Mouse (Mus musculus): ENCODE data around the gene Rsf1.

Rsf1 gene

DNA sequence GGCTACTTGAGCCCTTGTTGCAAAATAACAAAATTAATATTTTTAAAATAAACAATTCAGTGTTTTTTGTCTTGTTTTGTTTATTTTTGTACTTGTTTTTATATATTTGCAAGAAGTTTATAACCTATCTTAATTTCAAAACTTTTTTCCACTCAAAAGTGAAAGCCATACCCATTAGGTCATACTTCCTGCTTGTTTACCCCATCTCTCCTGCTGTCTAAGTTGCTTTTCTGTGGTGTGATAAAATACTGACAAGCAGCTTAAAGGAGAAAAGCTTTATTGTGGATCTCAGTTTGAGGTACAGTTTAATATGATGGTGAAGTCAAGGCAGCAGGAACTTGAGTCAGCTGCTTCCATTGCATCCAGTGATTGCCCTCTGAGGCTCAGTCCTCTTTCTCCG, 53.2 kb downstream of the Rsf1 start:
- no peak for DNase-seq

DNA sequence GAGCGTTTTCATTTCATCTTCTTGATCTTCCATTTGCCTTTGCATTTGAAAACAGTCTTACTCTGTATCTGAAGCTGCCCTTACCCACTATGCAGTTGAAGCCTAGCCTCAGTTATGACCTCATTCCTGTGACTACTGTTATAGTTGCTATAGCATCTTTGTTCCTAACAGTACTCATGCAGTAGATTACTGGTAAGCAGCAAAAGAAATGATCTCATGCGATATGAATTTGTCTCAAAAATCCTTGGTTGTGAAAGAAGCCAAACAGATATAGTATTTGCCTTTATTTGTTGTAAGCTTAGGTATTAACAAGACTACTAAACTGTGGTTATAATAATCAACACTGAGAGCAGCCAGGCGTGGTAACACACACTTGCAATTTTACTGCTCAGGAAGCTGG, 65.4 kb downstream of the Rsf1 start:
- no peak for DNase-seq

GRCm38 (mm10) chr7:97647656-97648055, 68.0 kb downstream of the Rsf1 start:
- no peak for DNase-seq

- no peak for DNase-seq
These were observed 71.0 kb downstream of the Rsf1 start for GRCm38 (mm10) chr7:97650729-97651128.

DNA sequence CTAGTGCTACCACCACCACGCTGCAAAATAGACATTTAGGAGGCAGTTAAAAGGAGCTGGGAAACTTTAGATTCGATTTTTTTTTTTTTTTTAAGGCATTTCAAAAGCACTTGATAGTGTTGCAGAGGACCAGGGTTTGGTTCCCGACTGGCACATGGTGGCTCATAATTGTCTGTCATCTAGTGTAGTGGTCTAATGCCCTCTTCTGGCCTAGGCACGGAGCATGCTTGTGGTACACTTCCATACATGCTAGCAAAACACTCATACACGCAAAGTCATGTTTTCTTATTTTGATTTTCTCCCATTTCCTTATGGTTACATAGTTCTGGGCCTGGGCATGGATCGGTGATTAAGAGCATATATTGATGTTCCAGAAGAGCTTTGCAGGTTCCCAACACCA, 76.5 kb downstream of the Rsf1 start:
- no peak for DNase-seq

- no peak for DNase-seq
These were observed 81.9 kb downstream of the Rsf1 start for GRCm38 (mm10) chr7:97661634-97662033.

DNA sequence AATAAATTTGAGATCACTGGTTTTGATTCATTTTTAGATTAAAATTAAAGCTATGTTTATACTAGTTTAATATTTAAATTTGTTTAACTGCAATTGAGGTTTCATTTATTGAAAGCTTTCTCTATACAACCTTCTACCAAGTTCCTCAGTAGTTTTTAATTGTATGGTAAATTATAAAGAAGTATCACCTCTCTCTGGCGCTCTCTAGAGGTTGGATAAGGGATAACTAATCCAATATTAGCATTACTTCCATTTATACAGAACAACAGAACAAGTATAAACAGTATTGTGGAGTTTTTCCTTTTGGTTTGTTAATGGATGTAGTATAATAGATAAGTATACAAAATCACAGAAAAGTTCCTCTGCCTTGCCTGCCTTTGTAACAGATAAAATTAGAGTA, 99.5 kb downstream of the Rsf1 start:
- no peak for DNase-seq

DNA sequence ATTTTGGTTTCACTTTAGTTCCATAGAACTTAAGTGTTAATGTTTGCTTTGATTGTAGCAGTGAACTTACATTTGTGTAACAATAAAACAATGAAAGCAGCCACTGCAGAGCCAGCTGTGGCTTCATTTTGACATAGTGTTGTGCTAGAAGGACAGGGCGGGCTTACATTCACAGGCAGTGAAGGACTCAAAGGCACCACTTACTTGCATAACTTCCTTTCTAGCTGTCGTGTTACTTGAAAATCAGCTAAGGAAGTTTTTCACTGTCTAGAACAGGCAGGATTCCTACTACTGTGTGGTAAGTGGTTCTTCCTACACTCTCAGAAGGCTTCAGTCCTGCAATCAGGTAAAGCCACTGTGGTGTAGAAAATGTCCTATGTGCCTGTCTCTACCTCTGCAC, 108.1 kb downstream of the Rsf1 start:
- no peak for DNase-seq

DNA sequence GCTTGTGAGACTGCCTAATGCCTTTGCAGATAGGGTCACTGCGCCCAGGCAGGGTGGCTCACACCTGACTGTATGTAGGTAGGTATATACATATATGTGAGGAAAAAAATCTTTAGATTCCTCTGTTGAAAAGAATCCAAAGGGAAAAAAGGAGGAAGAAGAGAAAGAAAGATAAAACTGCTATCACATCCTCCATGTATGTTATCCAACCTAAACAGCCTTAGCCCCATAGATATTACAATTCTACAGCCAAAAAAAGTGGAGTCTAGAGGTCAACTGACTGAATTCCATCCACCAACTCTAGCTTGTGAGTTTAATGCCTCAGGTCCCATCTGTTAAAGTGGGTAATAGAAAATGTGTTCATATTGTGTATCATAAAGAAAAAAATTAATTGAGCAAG, 115.8 kb downstream of the Rsf1 start:
- no peak for DNase-seq

DNA sequence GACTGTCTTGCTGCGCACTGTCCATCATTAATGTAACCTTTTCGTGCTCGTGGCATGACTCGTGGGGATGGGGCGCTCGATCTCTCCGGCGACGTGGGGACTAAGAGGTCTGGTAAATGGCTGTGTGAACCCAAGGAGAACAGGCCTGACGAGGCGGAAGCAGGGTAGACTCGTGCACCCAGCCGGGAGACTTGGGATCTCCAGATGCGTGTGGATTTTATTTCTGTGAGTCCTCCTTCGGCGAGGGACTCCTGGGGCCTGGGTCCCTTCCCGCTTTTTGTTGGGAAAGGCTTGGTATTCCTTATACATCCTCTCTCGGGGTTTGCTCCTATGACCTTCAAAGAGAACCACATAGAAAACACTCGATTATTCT, 116.4 kb downstream of the Rsf1 start:
- DNase-seq = peak in 1 of 2 experiments; percentile 60

DNA sequence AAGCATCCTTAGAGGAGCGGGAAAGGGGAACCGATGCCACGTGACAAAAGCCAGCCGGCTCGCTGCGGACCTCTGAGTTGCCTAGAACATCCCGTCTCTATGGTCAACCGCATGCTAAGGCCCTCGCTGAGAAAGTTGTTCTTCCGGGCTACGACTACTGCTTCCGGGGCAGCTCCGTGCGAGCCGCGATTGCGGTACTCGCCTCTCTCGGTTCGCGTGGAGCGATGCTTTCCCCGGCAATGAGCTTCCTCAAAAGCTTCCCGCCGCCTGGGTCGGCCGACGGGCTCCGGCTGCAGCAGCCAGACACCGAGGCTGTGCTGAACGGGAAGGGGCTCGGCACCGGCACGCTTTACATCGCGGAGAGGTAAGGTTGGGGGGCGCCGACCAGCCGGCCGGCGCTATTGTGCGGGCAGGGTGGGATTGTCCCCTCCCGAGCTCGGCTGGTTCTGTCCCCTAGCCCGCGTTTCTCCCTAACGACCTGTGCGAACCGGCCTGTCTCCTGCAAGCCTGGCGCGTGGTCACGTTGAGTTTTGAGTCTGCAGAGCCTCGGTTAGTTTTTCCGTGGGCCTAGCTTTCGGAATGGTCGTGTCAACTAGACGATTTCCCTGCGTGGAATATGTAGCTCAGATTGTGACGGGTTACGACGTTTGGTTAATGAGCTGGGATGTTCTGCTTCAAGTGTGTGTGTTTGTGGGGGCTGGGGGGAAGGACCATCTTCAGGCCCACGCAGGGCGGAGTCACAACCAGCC, 117.0 kb downstream of the Rsf1 start, which contains the start of gene Clns1a:
Gene Clns1a (plus strand): TSS at position 129 of the 749 bp plus-strand sequence.
- DNase-seq = peak; percentile 95 to 97

- no peak for DNase-seq
These were observed 120.5 kb downstream of the Rsf1 start for GRCm38 (mm10) chr7:97700173-97700572.

- DNase-seq = no peak
These were observed 121.4 kb downstream of the Rsf1 start for GRCm38 (mm10) chr7:97701106-97701505.

DNA sequence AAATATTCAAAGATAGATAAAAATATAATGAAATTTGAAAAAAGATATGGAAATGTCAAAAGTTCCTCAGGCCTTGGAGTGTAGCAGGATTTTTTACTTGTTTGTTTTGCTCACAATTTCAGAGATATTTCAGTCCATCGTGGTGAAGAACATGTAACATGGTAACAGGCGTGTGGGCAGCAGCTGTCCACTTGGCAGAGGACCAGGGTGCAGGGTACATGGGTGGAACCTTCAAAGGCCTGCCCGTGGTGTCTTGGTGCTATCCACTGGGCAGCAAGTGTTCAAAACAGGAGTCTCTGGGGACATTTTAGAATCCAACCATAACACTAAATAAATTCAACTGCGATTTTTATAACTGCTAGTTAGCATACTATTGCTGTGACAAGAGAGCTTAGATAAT, 127.4 kb downstream of the Rsf1 start:
- DNase-seq = peak; percentile 54 to 70

- DNase-seq = no peak
These were observed 128.1 kb downstream of the Rsf1 start for GRCm38 (mm10) chr7:97707809-97708208.

DNA sequence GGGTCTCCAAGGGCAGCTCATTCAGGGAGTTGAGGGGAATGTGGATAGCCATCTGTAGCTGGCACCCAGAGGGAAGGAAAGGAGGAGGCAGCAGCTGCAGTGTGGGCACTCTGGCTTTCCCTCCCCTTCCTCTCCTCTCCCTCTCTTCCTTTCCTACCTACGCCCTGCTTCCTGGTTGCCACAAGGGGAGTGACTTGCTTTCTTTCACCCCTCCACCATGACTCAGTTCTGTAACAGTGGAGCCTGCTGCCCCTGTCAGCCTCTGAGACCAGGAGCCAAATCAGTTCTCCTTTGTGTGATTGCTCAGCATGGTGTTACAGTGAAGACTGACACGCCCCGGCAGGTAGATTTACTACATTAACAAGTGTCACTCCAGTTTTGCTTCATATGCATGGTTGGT, 129.5 kb downstream of the Rsf1 start:
- no peak for DNase-seq

DNA sequence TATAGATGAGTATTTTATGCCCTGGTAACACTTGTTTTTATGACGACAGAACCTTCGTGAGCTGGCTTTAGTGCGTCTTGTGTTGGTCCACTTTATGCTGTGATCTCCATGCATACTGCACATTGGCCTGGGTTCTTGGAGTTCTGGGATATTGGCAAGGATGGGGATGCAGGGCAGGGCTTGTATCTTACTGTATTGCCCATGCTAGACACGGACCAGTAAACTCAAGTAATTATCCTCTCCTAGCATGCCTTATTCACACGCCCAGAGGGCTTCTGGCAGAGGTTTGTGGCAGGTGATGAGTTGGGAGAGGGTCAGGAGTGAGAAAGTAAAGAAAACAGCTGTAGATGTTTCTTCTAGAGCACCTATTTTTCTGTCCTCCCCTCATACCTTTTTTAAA, 135.0 kb downstream of the Rsf1 start:
- no peak for DNase-seq

- no peak for DNase-seq
These were observed 137.6 kb downstream of the Rsf1 start for GRCm38 (mm10) chr7:97717326-97717725.

DNA sequence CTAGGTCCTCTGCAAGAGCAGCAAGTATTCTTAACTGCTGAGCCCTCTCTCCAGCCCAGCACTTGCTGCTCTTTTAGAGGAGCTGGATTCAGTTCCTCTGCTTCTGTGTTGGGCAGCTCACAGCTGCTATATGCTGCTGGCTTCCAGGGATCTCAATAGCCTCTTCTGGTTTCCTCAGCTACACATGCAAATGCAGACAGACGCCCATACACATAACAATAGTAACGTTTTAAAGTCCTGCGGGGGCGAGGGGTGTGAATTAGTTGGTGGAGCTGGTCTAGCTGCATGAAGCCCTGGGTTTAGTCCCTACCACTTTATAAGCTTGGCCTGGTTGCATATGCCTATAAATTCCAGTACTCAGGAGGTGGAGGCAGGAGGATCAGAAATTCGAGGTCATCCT, 139.4 kb downstream of the Rsf1 start:
- no peak for DNase-seq

- DNase-seq = no peak
These were observed 140.4 kb downstream of the Rsf1 start for GRCm38 (mm10) chr7:97720109-97720508.

DNA sequence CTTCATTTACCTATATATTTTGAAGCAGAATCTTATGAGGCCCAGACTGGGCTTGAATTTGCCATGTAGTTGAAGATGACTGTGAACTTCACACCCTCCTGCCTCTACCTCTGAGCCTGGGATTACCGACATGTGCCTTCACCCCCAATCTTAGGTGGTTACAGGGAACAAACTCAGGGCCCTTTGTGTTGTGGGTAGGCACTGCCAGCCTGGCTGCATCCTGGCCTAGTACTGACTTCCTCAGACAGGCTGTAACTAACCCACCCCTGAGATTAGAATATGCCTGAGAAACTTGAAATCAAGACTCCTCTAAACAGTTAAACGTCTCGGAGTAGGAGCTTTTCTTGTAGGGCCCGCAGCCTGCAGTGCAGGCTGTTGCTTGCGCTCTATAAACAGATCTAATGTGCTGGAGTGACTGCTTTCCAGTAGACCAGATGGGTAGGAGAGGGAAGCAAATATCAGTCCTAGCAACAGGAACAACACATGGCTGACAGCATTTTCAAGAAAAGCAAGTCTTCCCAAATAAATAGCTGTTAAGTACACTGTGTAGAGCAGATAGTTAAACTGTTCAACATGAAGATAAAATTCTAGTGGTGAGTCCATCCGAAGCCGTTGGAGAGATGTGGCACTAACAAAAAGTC, 142.7 kb downstream of the Rsf1 start:
- no peak for DNase-seq

GRCm38 (mm10) chr7:97723646-97724538, 144.2 kb downstream of the Rsf1 start:
- DNase-seq = no peak

DNA sequence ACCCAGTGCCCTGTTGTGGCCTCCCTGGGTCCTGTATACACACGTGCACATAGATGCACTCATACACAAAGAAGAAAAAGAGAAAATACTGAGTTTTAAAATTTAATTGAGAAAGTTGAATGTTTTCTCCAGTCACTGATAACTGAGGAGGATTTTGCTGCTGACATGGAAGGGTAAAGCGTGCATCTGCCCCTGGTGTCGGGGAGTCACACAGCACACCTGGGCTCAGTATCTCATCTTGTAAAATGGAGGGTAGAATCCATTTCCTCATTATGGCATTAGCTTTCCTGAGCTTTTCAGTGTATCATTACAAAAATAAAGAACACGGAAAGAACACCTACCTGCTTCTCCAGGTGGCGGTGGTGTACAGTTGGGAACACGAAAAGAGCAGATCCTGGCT, 145.7 kb downstream of the Rsf1 start:
- no peak for DNase-seq

DNA sequence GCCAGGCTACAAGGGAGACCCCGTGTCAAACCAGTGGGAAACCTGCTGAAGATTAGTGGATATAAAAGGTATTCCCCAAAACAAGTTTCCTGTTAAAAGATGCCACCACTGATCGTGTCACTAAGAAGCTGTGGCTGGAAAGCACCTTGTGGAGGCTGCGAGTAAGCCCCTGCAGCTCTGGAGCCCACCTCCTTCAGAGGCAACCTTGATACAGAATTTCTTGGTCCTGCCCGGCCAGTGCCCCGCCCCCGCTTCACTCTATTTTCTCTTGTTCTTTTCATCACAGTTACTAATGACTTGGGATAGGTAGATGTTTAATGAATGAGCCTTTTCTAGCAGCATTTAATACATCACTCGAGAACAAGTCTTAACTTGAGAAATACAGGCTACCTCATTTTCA, 146.4 kb downstream of the Rsf1 start:
- DNase-seq = no peak

Measured in cerebellum, postnatal 25 days (tissue).